Mouse (Mus musculus) heart, embryonic 11.5 days (tissue): Measurements from ENCODE around the gene Lyar. TPM values are rescaled to one million over a fixed set of nuclear protein-coding genes. Genes with fewer than 3 reads are reported as not detected.

Source experiments
- ATAC-seq: fragments of 200-750 bp; cut with Nextera tagmentation; replicated peaks from 2 replicates; pipeline ENCODE4 v1.8.0; 2017; ENCODE audit warnings: moderate library complexity; ENCODE audit not compliant: insufficient number of reproducible peaks, low FRiP score, low TSS enrichment
- H3K27ac ChIP-seq: fragments of 300-500 bp; sonication (generic); 2 replicates; pipeline ENCODE4 v1.5.1; 2014; ENCODE audit warnings: mild to moderate bottlenecking, low read depth, low read length
- H3K27me3 ChIP-seq: fragments of 300-500 bp; sonication (generic); 2 replicates; pipeline ENCODE4 v1.6.1; 2014; ENCODE audit warnings: mild to moderate bottlenecking, low read length, mixed read lengths; ENCODE audit not compliant: control insufficient read depth, insufficient read depth
- H3K36me3 ChIP-seq: fragments of 300-500 bp; sonication (generic); 2 replicates; pipeline ENCODE4 v1.6.1; 2014; ENCODE audit warnings: mild to moderate bottlenecking, low read length, moderate library complexity, mixed read lengths; ENCODE audit not compliant: control insufficient read depth, insufficient read depth
- H3K4me1 ChIP-seq: fragments of 300-500 bp; sonication (generic); 2 replicates; pipeline ENCODE4 v1.6.1; 2014; ENCODE audit warnings: low read length; ENCODE audit not compliant: control insufficient read depth, insufficient read depth
- H3K4me2 ChIP-seq: fragments of 300-500 bp; sonication (generic); 2 replicates; pipeline ENCODE4 v1.6.1; 2014; ENCODE audit warnings: mild to moderate bottlenecking, moderate library complexity
- H3K4me3 ChIP-seq: fragments of 300-500 bp; sonication (generic); 2 replicates; pipeline ENCODE4 v1.5.1; 2014; ENCODE audit warnings: low read depth, low read length
- H3K9ac ChIP-seq: fragments of 300-500 bp; sonication (generic); 2 replicates; pipeline ENCODE4 v1.6.1; 2014; ENCODE audit warnings: mild to moderate bottlenecking, low read depth, low read length, moderate library complexity
- H3K9me3 ChIP-seq: fragments of 300-500 bp; sonication (generic); replicated peaks from 2 replicates; pipeline ENCODE4 v1.6.1; 2016; ENCODE audit warnings: low read length; ENCODE audit not compliant: control insufficient read depth
- WGBS: fragments of 180-500 bp; shearing (Covaris S2); extraction: QIAGEN DNeasy Blood & Tissue Kit; methylation state at CpG from one replicate; pipeline ENCODE4 v1.1.7; 2014; ENCODE audit not compliant: insufficient replicate concordance; 5-methylcytosine and 5-hydroxymethylcytosine counted together
- polyA plus RNA-seq: library from polyadenylated mRNA; unstranded; fragments of >200 nt; fragmentation: Nextera tagmentation; extraction: Ambion mirVana; gene quantifications from 2 replicates; pipeline ENCODE4 v1.2.1, GENCODE M21; 2014

The Lyar gene
- polyA plus RNA-seq, 1 experiment from 2014 or later, result 65.1 TPM

- H3K27me3 ChIP-seq, result peaks cover 70% of the 10 kb centered on the region
- H3K27ac ChIP-seq, result no peak overlapping the region
- H3K4me3 ChIP-seq, result no peak overlapping the region; the same call in 1 of the 2 replicates
- peaks cover 13% of the 10 kb centered on the region for H3K4me1 ChIP-seq
- H3K36me3 ChIP-seq, result no peaks in the 10 kb centered on the region
- no peak overlapping the region for H3K9ac ChIP-seq
- no peak overlapping the region; the same call in 1 of the 2 replicates for H3K4me2 ChIP-seq
- H3K9me3 ChIP-seq, result no peaks in the 10 kb centered on the region
- WGBS, result 9% methylated on average over 12 of the region's 12 CpGs
- no peak for ATAC-seq
These were observed 57.8 kb downstream of the Lyar start for GRCm38 (mm10) chr5:38277936-38278600.

GRCm38 (mm10) chr5:38280075-38280474 lies 59.8 kb downstream of the Lyar start:
- H3K27me3 ChIP-seq, result peaks cover 52% of the 10 kb centered on the region
- no peak for ATAC-seq

More at GRCm38 (mm10) chr5:38280075-38280474, 59.8 kb downstream of the Lyar start:
- no peaks in the 10 kb centered on the region for H3K9me3 ChIP-seq
- H3K4me1 ChIP-seq, result peaks cover 13% of the 10 kb centered on the region
- 44% methylated on average over 1 of the region's 1 CpGs for WGBS
- H3K27ac ChIP-seq, result no peak overlapping the region
- no peak overlapping the region for H3K9ac ChIP-seq
- no peak overlapping the region for H3K4me3 ChIP-seq
- no peak overlapping the region for H3K4me2 ChIP-seq
- H3K36me3 ChIP-seq, result no peaks in the 10 kb centered on the region

Other genes starting within 250 kb of the Lyar start
- gene Stx18, start 181.7 kb upstream of the Lyar start, polyA plus RNA-seq, result 40.4 and 40.8 TPM in 2 replicates
- gene Nsg1, start 60.6 kb upstream of the Lyar start, polyA plus RNA-seq, result 5.3 and 11.9 TPM in 2 replicates
- 6.7 and 7.3 TPM in 2 replicates for gene Zbtb49, start within 50 bp of the Lyar start, polyA plus RNA-seq
- gene Tmem128, start 39.7 kb downstream of the Lyar start, polyA plus RNA-seq, result 50.7 and 51.3 TPM in 2 replicates
- gene Otop1, start 55.5 kb downstream of the Lyar start, polyA plus RNA-seq, result not detected in 2 replicates
- gene Drd5, start 98.9 kb downstream of the Lyar start, polyA plus RNA-seq, result not detected in 2 replicates